Mouse (Mus musculus): ENCODE data around the gene Iqsec3.
"Not testable (repeated sequence)": the region's sequence is repeated elsewhere in the genome, so short reads cannot be mapped to it uniquely, and the experiment has no call there.

GRCm38 (mm10) chr6:121366537-121366936 is 106.9 kb downstream of the Iqsec3 start:
- not testable (repeated sequence) for TF ChIP-seq POLR2A (IDR thresholded peaks at IDR 0.05; ENCODE audit: low read depth, low read length)
- TF ChIP-seq CTCF (IDR thresholded peaks at IDR 0.05; ENCODE audit: extremely low read depth, insufficient read length, insufficient replicate concordance, low read depth, low read length) = peak; percentile 55; the same call in 1 of the 2 replicates

Data from small intestine, adult 2 months (tissue).